ENCODE assay signal across 9 mouse cellular contexts in the genomic region with DNA sequence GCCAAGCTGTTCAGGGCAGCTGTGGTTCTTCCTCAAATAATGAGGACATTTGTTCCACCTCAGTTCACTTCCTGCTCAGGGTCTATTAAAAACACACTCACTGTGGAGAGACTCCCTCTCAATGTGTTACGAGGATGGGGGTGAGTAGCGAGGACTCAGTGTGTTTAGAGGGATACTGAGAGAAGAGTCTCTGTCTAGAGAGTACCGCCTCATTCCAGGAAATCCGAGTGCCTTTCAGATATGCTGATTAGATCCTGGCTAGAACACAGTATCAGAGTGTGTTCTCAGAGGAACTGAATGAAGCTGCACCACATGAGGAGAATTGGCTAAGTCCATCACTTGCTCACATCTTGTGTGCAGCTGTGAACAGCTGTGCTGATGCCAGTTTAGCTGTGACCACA.
A peak's percentile ranks its signal among the peaks of the same experiment; 100 is the strongest.
DNase-seq lines count a peak whose midpoint lies in the region; ATAC-seq lines count a peak whose summit lies in the region.
"Had no signal": no experiment of that assay in that cellular context is flagged by ENCODE, and none has a peak within 500 bp of the region (broad histone marks: within the 10 kb centered on the region; RNA-seq: fewer than 3 reads in every experiment).

No protein-coding gene starts in this region.

- DNase-seq in heart, adult 9 months (ENCODE audit: low spot score in 2 of 2): peak; percentile 16 to 25
- DNase-seq in urinary bladder, postnatal 14 days (ENCODE audit: low spot score): peak; percentile 9
- DNase-seq in urinary bladder, postnatal 10 days (ENCODE audit: low spot score): no peak
- DNase-seq in telencephalon, adult 2 months (ENCODE audit: low read depth, low spot score): peak; percentile 9
- no peak for DNase-seq in thymus, postnatal 36 days
- no peak for DNase-seq in kidney, postnatal 10 days
- DNase-seq: thymus, postnatal 14 days had no signal

- H3K4me1 ChIP-seq in heart, embryonic 12.5 days (replicated peaks): no peaks in the 10 kb centered on the region
- no peaks in the 10 kb centered on the region for H3K4me1 ChIP-seq in limb, embryonic 15.5 days

- H3K36me3 ChIP-seq in heart, embryonic 12.5 days: no peaks in the 10 kb centered on the region
- H3K36me3 ChIP-seq in limb, embryonic 15.5 days: no peaks in the 10 kb centered on the region

- no peaks in the 10 kb centered on the region for H3K9me3 ChIP-seq in heart, embryonic 12.5 days (replicated peaks)
- no peaks in the 10 kb centered on the region for H3K9me3 ChIP-seq in limb, embryonic 15.5 days

- no peak overlapping the region for H3K27ac ChIP-seq in heart, embryonic 12.5 days (ENCODE audit: poor library complexity, severe bottlenecking)
- H3K27ac ChIP-seq in limb, embryonic 15.5 days: no peak overlapping the region

- no peak for ATAC-seq in heart, embryonic 12.5 days (ENCODE audit: insufficient number of reproducible peaks, low FRiP score)
- 0 out of 2 replicates have a peak, but pooled peaks have one; percentile 24 for ATAC-seq in limb, embryonic 15.5 days (ENCODE audit: insufficient number of reproducible peaks, low FRiP score, low TSS enrichment, low read depth)

- WGBS in heart, embryonic 12.5 days: 34% methylated on average over 4 of the region's 4 CpGs
- WGBS in limb, embryonic 15.5 days: 36% methylated on average over 4 of the region's 4 CpGs

- no peak overlapping the region for H3K4me2 ChIP-seq in heart, embryonic 12.5 days
- H3K4me2 ChIP-seq in limb, embryonic 15.5 days: no peak overlapping the region

- no peak overlapping the region for H3K4me3 ChIP-seq in heart, embryonic 12.5 days
- no peak overlapping the region for H3K4me3 ChIP-seq in limb, embryonic 15.5 days

- no peak overlapping the region for H3K9ac ChIP-seq in heart, embryonic 12.5 days
- H3K9ac ChIP-seq in limb, embryonic 15.5 days: no peak overlapping the region

- no peaks in the 10 kb centered on the region for H3K27me3 ChIP-seq in heart, embryonic 12.5 days (replicated peaks)
- no peaks in the 10 kb centered on the region for H3K27me3 ChIP-seq in limb, embryonic 15.5 days

Comparison
In these comparisons a context has a peak if more than half of its experiments do, and no peak if none do; other contexts are left out.
1. DNase-seq: peak in heart, adult 9 months (2 of 2), urinary bladder, postnatal 14 days (single experiment) and telencephalon, adult 2 months (single experiment); none in urinary bladder, postnatal 10 days (single experiment), thymus, postnatal 36 days (0 of 2) and kidney, postnatal 10 days (single experiment).